Mouse (Mus musculus) neutrophil, adult 65 days (primary cell): Measurements from ENCODE around the gene Polr1a. TPM values are rescaled to one million over a fixed set of nuclear protein-coding genes. Genes with fewer than 3 reads are reported as not detected.

Source experiments
- total RNA-seq: library from RNA; stranded (reverse); gene quantifications from 2 replicates; pipeline ENCODE4 v1.2.4, GENCODE M21; 2023

Gene Polr1a
- 41.0 and 53.4 TPM in 2 replicates for total RNA-seq

DNA sequence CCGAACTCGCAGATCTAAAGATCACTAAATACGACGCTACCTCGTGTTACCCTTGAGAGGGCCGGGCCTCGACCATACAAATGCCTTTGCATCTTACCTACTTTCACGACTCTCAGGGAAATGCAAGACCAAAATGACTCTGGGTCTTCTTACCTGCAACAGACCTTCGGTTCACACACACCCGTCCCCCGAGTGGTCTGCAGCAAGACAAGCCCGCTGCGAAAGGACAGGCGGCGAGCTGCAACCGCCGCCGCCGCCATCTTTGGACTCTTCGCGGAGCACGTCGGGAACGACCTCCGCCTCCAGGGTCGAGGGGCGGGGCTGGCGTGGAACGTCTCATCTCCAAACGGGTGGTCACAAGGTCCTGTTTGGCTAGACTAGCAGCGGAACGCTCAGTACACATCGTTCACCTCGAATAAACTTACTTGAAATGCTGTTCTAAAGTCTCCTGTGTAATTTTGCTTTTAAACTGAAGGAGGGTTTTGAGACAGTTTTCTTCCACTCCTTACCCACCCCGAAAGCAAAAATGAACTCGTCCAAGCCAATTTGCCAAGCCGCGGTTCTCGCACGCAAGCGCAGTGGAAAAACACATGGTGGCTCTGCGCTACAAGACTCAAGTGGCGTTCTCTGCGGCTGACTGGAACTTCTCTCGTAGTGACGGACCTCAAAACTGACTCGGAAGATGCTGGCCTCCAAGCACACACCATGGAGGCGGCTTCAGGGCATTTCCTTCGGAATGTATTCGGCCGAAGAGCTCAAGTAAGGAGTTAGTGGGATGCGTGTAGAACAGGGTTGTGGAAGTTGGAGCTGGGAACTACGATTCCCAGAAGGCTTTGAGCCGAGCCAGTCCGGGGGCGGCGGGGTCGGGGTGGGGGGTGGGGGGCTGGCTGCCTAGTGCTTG lies at the start of gene Polr1a, which contains the start of gene Ptcd3:
TSS of gene Polr1a (plus strand) at position 573 of the 901 bp plus-strand sequence.
TSS of gene Ptcd3 (minus strand) at position 270 of the 901 bp plus-strand sequence.

Other genes with a start within 250 kb of the Polr1a start
- 0.11 TPM in 1 of 2 replicates, not detected in the other for gene Reep1, start 201.5 kb upstream of the Polr1a start, total RNA-seq
- gene Mrpl35, start 82.1 kb upstream of the Polr1a start, total RNA-seq: 7.7 and 10.5 TPM in 2 replicates
- 44.8 and 45.8 TPM in 2 replicates for gene Immt, start 77.7 kb upstream of the Polr1a start, total RNA-seq
- 37.8 and 38.0 TPM in 2 replicates for gene Ptcd3, start 303 bp upstream of the Polr1a start, total RNA-seq
- 354 and 381 TPM in 2 replicates for gene St3gal5, start 188.5 kb downstream of the Polr1a start, total RNA-seq